Mouse (Mus musculus) liver, embryonic 14.5 days (tissue): ENCODE measurements around the gene Ptpa. TPM values are rescaled to one million over a fixed set of nuclear protein-coding genes. Genes with fewer than 3 reads are reported as not detected.

Source experiments
- ATAC-seq: fragments of 200-750 bp; cut with Nextera tagmentation; 2 replicates; pipeline ENCODE4 v1.8.0; 2017; ENCODE audit warnings: moderate number of reproducible peaks, mild to moderate bottlenecking, moderate library complexity; ENCODE audit not compliant: insufficient read depth
- DNase-seq, 3 experiments: peaks; one replicate each; pipeline ENCODE4 v3.0.0-alpha.2; 2012 to 2013; ENCODE audit warnings: low read depth in 3 of 3, low spot score in 3 of 3
- H3K27ac ChIP-seq: fragments of 300-500 bp; sonication (generic); 2 replicates; pipeline ENCODE4 v1.5.1; 2014; ENCODE audit warnings: moderate library complexity, mild to moderate bottlenecking, control low read depth, inconsistent platforms
- H3K27me3 ChIP-seq: fragments of 300-500 bp; sonication (generic); 2 replicates; pipeline ENCODE4 v1.6.1; 2014; ENCODE audit warnings: mild to moderate bottlenecking, low read length, moderate library complexity; ENCODE audit not compliant: control insufficient read depth, insufficient read depth
- H3K36me3 ChIP-seq: fragments of 300-500 bp; sonication (generic); replicated peaks from 2 replicates; pipeline ENCODE4 v1.6.1; 2014; ENCODE audit warnings: low read depth; ENCODE audit not compliant: control insufficient read depth, insufficient read depth
- H3K4me1 ChIP-seq, 2 experiments: fragments of 200-500 bp in 1 of 2; fragments of 300-500 bp in 1 of 2; sonication (generic) in 1 of 2; replicated peaks; 2 replicates each; pipeline ENCODE4 v1.6.1; 2012 to 2014; ENCODE audit warnings: antibody characterized with exemption in 1 of 2, inconsistent platforms in 1 of 2, low read length in 1 of 2; ENCODE audit not compliant: control insufficient read depth in 2 of 2, insufficient read depth in 2 of 2
- H3K4me2 ChIP-seq: fragments of 300-500 bp; sonication (generic); 2 replicates; pipeline ENCODE4 v1.6.1; 2014; ENCODE audit warnings: low read depth, mild to moderate bottlenecking, control low read depth, moderate library complexity
- H3K4me3 ChIP-seq, 2 experiments: fragments of 200-500 bp in 1 of 2; fragments of 300-500 bp in 1 of 2; sonication (generic) in 1 of 2; 2 replicates each; pipeline ENCODE4 v1.5.1; 2012 to 2014; ENCODE audit warnings: low read depth in 2 of 2, low read length in 2 of 2, mild to moderate bottlenecking in 2 of 2, control low read depth in 1 of 2, inconsistent platforms in 1 of 2, moderate library complexity in 1 of 2; ENCODE audit not compliant: insufficient read depth in 1 of 2
- H3K9ac ChIP-seq: fragments of 300-500 bp; sonication (generic); replicated peaks from 2 replicates; pipeline ENCODE4 v1.6.1; 2014; ENCODE audit warnings: mild to moderate bottlenecking, control low read depth, moderate library complexity
- H3K9me3 ChIP-seq: fragments of 300-500 bp; sonication (generic); 2 replicates; pipeline ENCODE4 v1.6.1; 2016; ENCODE audit warnings: low read length, mixed read lengths; ENCODE audit not compliant: control insufficient read depth
- CTCF ChIP-seq: IDR thresholded peaks from 2 replicates; pipeline ENCODE4 v1.5.1; 2016; ENCODE audit warnings: antibody characterized with exemption, low read depth, control low read depth
- EP300 ChIP-seq: IDR thresholded peaks from 2 replicates; pipeline ENCODE4 v1.6.1; 2016; ENCODE audit warnings: antibody characterized with exemption, low read depth
- WGBS: fragments of 180-500 bp; shearing (Covaris S2); extraction: QIAGEN DNeasy Blood & Tissue Kit; methylation state at CpG from one replicate; pipeline ENCODE4 v1.1.7; 2014; ENCODE audit not compliant: insufficient replicate concordance; 5-methylcytosine and 5-hydroxymethylcytosine counted together
- polyA plus RNA-seq, 2 experiments: library from polyadenylated mRNA; depleted of rRNA in 1 of 2; stranded (reverse) in 1 of 2; unstranded in 1 of 2; fragments of >200 nt; fragmentation: Nextera tagmentation in 1 of 2; extraction: Ambion mirVana in 1 of 2; gene quantifications; 2 replicates each; pipeline versions ENCODE4 v1.2.1 to v1.2.3; 2012 to 2014

Gene Ptpa
- polyA plus RNA-seq, 2 experiments: 63.3 to 78.2 TPM

DNA sequence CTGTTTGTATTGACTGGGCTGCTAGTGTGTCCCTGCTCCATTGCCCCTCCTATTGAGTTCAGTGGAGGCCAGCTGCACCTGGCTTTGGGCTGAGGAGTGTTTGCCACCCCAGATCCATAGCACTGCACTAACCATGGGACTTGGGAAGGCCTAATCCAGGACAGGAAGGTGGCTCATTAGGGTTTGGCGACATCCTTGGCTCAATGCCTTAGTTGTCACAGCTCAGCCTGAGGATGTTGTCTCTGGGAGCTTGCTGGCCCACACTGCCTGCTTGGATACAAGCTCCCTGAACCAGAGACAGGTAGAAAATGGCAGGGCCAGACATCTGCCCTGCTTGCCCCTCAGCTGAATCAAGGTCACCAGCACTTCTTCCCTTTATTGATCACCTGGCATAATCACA is 14.3 kb upstream of the Ptpa start:
- Histone ChIP-seq H3K4me1 (no peaks in the 10 kb centered on the region), H3K27me3 (no peaks in the 10 kb centered on the region), H3K9me3 (no peaks in the 10 kb centered on the region), H3K9ac (no peak overlapping the region), H3K36me3 (peaks cover 9% of the 10 kb centered on the region), H3K27ac (no peak overlapping the region), H3K4me3 (no peak overlapping the region), H3K4me2 (no peak overlapping the region)
- no peak for DNase-seq
- ATAC-seq: no peak
- WGBS: 79% methylated on average over 1 of the region's 1 CpGs
- TF ChIP-seq CTCF (no peak), EP300 (no peak)

DNA sequence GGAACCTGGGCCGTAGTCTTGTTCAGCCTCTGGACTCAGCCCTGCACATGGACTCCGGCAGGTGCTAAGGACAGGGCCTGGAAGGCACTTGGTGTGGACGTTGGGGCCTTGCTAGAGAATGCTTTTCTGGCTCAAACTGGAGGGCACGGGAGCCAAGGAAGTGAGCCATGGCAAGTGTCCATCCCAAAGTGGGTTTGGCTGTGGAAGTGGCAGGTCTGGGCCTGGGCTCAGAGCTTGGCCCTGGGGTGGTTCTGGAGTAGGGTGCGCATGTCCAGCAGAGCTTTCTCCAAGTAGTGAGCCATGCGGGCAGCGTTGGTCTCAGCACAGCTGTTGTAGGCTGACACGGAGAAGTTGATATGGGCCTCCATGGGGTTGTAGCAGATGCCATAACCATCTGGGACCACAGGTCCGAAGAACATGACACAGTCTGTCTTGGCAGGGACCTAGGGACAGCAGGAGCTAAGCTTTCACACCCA is 13.4 kb upstream of the Ptpa start:
- Histone ChIP-seq H3K36me3 (peaks cover 6% of the 10 kb centered on the region), H3K27me3 (no peaks in the 10 kb centered on the region), H3K9me3 (no peaks in the 10 kb centered on the region), H3K4me2 (no peak overlapping the region), H3K9ac (no peak overlapping the region), H3K4me3 (no peak overlapping the region), H3K4me1 (no peaks in the 10 kb centered on the region), H3K27ac (no peak overlapping the region)
- no peak for TF ChIP-seq EP300
- DNase-seq: no peak
- no peak for ATAC-seq
- WGBS: 83% methylated on average over 9 of the region's 9 CpGs

DNA sequence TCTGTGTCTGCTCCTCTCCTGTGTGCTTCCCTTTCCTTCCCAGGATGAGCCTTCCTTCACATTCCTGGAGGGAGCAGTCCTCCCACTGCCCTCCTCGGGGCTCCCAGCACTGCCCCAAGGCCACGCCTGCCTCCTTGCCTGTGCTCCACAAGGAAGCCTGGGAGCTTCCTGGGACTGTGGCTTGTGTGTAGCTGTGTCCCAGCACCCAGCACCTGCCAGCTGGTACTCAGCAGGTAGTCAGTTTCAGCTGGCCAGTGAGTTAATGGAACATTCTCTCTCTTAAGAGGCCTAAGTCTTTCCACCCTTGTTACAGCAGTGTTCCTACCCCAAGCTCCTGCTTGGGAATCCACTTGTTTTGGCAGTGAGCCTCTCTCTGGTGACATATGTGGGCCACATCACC is 13.0 kb upstream of the Ptpa start:
- Histone ChIP-seq H3K9me3 (no peaks in the 10 kb centered on the region), H3K4me1 (no peaks in the 10 kb centered on the region), H3K4me3 (no peak overlapping the region), H3K4me2 (no peak overlapping the region), H3K36me3 (peaks cover 2% of the 10 kb centered on the region), H3K27ac (no peak overlapping the region), H3K9ac (no peak overlapping the region), H3K27me3 (no peaks in the 10 kb centered on the region)
- DNase-seq: no peak
- ATAC-seq: no peak
- TF ChIP-seq CTCF (no peak), EP300 (no peak)
- WGBS: 73% methylated on average over 2 of the region's 2 CpGs

DNA sequence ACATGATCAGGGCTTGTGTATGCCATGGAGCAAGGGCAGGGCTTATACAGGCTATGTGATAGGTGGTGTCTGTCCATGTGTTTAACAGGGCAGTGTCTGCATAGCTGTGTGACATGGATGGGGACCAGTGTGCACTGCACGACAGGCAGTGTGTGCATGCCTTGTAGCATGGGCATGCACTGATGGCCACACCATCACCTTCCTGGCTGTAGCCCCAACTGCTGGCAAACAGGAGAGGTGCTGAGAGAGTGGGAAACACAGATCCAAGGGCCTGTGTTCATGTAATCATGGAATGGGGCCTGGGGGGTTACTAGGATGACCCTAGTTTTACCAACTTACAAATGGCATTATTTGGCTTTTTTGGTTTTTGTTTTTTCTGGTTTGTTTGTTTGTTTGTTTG is 12.0 kb upstream of the Ptpa start:
- H3K36me3 ChIP-seq: peaks cover 2% of the 10 kb centered on the region
- no peaks in the 10 kb centered on the region for H3K9me3 ChIP-seq
- H3K27me3 ChIP-seq: no peaks in the 10 kb centered on the region
- no peak overlapping the region for H3K4me3 ChIP-seq
- no peak overlapping the region for H3K27ac ChIP-seq
- ATAC-seq (no peak), DNase-seq (no peak)
- TF ChIP-seq CTCF (no peak), EP300 (no peak)
- no peaks in the 10 kb centered on the region for H3K4me1 ChIP-seq
- no peak overlapping the region for H3K9ac ChIP-seq
- no peak overlapping the region for H3K4me2 ChIP-seq
- 57% methylated on average over 1 of the region's 1 CpGs for WGBS

DNA sequence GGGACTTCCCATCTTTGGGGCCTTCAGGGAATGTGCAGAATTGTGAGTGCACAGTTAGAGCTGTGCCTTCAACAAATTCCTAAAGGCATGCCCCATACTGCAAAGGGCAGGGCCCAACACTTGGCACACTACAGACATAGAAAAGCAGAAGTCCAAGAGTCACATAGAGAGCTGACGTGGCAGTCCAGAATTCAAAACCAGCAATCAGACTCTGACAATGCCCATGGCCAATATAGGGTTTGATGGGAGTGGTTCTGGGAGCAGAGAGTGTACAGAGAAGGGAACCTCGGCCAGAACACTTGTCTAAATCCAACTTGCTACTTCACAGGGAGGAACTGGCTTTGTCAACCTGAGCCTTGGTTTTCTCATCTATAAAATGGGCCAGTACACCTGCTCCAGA is 8.6 kb upstream of the Ptpa start:
- Histone ChIP-seq H3K4me1 (no peaks in the 10 kb centered on the region), H3K4me2 (no peak overlapping the region), H3K9me3 (no peaks in the 10 kb centered on the region), H3K27ac (no peak overlapping the region), H3K9ac (no peak overlapping the region), H3K4me3 (no peak overlapping the region), H3K36me3 (peaks cover 9% of the 10 kb centered on the region), H3K27me3 (no peaks in the 10 kb centered on the region)
- DNase-seq: no peak
- 73% methylated on average over 2 of the region's 2 CpGs for WGBS
- no peak for ATAC-seq
- TF ChIP-seq EP300 (no peak), CTCF (no peak)

DNA sequence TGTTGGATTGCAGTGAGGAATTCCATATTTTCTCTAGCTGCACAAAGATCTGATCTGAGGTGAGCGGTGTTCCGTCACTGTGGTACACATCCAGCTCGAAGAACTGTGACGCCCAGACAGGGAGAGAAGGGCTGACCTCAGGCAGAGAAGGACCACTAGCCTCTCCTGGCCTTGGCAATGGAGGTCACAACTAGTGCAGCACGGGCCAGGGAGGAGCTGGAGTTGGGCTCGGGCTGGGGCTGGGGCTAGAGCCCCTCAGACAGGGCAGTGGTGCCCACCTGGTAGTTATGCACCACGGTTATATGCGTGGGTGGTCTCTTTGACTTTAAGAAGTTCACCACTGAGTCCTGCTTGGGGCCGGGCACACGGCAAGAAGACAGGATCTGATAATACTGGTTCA is 8.1 kb upstream of the Ptpa start:
- WGBS: 68% methylated on average over 10 of the region's 10 CpGs
- no peak for ATAC-seq
- Histone ChIP-seq H3K27ac (no peak overlapping the region), H3K9ac (no peak overlapping the region), H3K4me3 (no peak overlapping the region), H3K9me3 (no peaks in the 10 kb centered on the region), H3K4me2 (no peak overlapping the region), H3K27me3 (no peaks in the 10 kb centered on the region), H3K36me3 (peaks cover 9% of the 10 kb centered on the region), H3K4me1 (no peaks in the 10 kb centered on the region)
- no peak for DNase-seq
- TF ChIP-seq EP300 (no peak), CTCF (no peak)
